Mouse (Mus musculus): Measurements from ENCODE around the gene Tifab. TPM values are rescaled to one million over a fixed set of nuclear protein-coding genes. Genes with fewer than 3 reads are reported as not detected.

Tifab gene
- polyA plus RNA-seq, 1 experiment = 0.18 TPM

- no peaks in the 10 kb centered on the region for H3K9me3 ChIP-seq (replicated peaks; ENCODE audit: control insufficient read depth, insufficient read depth, low read length, poor library complexity, severe bottlenecking)
- H3K27ac ChIP-seq (ENCODE audit: insufficient read depth, low read length) = no peak overlapping the region
- H3K9ac ChIP-seq (ENCODE audit: low read depth, poor library complexity, severe bottlenecking) = no peak overlapping the region
- peaks cover 19% of the 10 kb centered on the region for H3K36me3 ChIP-seq (ENCODE audit: control insufficient read depth, insufficient read depth, low read length, poor library complexity, severe bottlenecking)
- H3K4me1 ChIP-seq (ENCODE audit: control insufficient read depth, insufficient read depth, low read length) = peaks cover 6% of the 10 kb centered on the region
- no peaks in the 10 kb centered on the region for H3K27me3 ChIP-seq (ENCODE audit: control insufficient read depth, insufficient read depth, low read length, poor library complexity, severe bottlenecking)
- TF ChIP-seq POLR2A (IDR thresholded peaks at IDR 0.05; ENCODE audit: insufficient read depth, low read length) (no peak), EP300 (IDR thresholded peaks at IDR 0.05; ENCODE audit: insufficient read depth, low read depth, low read length) (no peak), CTCF (IDR thresholded peaks at IDR 0.05; ENCODE audit: low read depth, low read length) (no peak)
- H3K4me3 ChIP-seq (ENCODE audit: low read depth, low read length) = no peak overlapping the region
Observed at GRCm38 (mm10) chr13:56125632-56126031, 53.1 kb downstream of the Tifab start.

Other genes starting within 250 kb of the Tifab start
- 222 and 240 TPM in 2 replicates for gene H2afy, start 42.5 kb downstream of the Tifab start, polyA plus RNA-seq (2011; ENCODE audit: insufficient read depth, insufficient read length, low read depth, missing spikeins)
- 0.36 TPM in 1 of 2 replicates, not detected in the other for gene Neurog1, start 73.3 kb upstream of the Tifab start, polyA plus RNA-seq (2011; ENCODE audit: insufficient read depth, insufficient read length, low read depth, missing spikeins)
- gene Cxcl14, start 117.7 kb upstream of the Tifab start, polyA plus RNA-seq (2011; ENCODE audit: insufficient read depth, insufficient read length, low read depth, missing spikeins) = 2.3 and 3.3 TPM in 2 replicates
- not detected in 2 replicates for gene Gm3045, start 247.7 kb upstream of the Tifab start, polyA plus RNA-seq (2011; ENCODE audit: insufficient read depth, insufficient read length, low read depth, missing spikeins)